Mouse (Mus musculus): ENCODE data around the gene Ctnnb1. TPM values are rescaled to one million over a fixed set of nuclear protein-coding genes. Genes with fewer than 3 reads are reported as not detected.
"Not testable (repeated sequence)": the region's sequence is repeated elsewhere in the genome, so short reads cannot be mapped to it uniquely, and the experiment has no call there.

Gene Ctnnb1
- polyA plus RNA-seq, 1 experiment from 2014 or later = 667 TPM

DNA sequence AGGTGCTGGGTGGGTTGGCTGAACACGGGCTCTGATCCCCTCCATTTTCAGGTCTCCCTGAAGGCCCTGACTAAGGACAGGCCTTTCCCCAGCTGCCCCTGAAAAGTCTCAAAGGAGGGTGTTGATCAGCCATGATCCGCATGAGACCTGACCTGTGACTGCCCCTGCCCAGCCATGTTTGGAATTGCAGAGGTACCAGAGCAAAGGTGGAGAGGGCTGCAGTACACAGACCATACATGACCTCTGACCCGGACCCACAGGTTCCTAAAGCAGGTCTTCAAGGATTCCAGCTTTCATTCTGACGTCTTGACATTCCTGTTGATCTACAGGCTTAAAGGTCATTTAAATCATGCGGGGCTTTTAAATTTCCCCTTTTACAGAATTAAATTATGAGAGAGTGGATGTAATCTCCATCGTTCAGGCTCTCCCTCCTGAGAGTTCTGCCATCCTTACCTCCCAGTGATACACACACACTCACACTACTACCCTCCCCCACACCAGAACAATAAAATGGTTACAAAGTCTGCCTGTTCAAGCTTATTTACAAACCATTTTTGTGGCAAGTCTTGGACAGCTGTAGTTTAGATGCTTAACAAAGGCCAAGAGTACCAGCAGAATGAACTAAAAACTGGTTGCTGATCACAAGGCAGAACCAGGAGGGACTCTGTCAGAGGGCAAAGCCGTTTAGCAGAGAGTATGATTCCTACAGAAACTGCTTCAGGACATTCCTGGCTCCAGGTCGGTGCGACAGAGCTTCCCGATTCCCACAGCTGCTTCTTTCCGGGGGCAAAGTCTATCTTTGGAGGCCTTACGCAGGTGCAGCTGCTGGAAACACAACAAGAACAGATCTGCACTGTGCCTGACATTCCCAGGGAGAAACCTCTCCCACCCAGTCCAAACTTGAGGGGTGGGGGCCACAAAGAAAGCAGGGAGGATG, 28.4 kb upstream of the Ctnnb1 start:
- no peak overlapping the region for H3K4me2 ChIP-seq (replicated peaks)
- no peak for ATAC-seq
- H3K27ac ChIP-seq = no peak overlapping the region
- H3K9me3 ChIP-seq = no peaks in the 10 kb centered on the region
- no peak overlapping the region for H3K9ac ChIP-seq (replicated peaks)
- H3K27me3 ChIP-seq = no peaks in the 10 kb centered on the region
- peaks cover 10% of the 10 kb centered on the region for H3K4me1 ChIP-seq (replicated peaks)
- 62% methylated on average over 12 of the region's 12 CpGs for WGBS
- H3K36me3 ChIP-seq = no peaks in the 10 kb centered on the region
- no peak overlapping the region for H3K4me3 ChIP-seq (replicated peaks)

DNA sequence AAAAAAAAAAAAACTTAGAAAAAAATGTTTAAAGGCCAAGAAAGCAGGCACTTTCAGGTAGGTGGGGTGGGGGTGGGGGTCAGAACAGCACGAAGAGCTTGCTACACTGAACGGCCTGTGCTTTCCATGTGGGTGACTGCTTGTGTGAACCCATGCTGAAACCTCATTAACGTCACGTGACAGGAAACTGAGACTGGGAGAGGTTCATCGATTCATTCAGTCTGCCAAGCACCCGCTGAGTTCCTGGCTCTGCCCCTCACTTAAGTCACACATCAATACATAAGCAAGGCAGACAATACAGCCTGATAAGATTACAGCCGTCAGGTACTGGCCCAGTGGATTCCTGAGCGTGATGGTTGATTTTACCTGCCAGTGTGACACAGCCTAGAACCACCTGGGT, 26.5 kb upstream of the Ctnnb1 start:
- no peaks in the 10 kb centered on the region for H3K27me3 ChIP-seq
- H3K27ac ChIP-seq = no peak overlapping the region
- WGBS = 85% methylated on average over 8 of the region's 8 CpGs

GRCm38 (mm10) chr9:120908461-120908860, 20.6 kb upstream of the Ctnnb1 start:
- 88% methylated on average over 6 of the region's 6 CpGs for WGBS
- no peaks in the 10 kb centered on the region for H3K4me1 ChIP-seq (replicated peaks)
- no peak overlapping the region for H3K27ac ChIP-seq
- H3K36me3 ChIP-seq = no peaks in the 10 kb centered on the region
- no peak overlapping the region for H3K4me2 ChIP-seq (replicated peaks)
- no peaks in the 10 kb centered on the region for H3K27me3 ChIP-seq
- no peak for ATAC-seq
- H3K9ac ChIP-seq (replicated peaks) = no peak overlapping the region
- no peaks in the 10 kb centered on the region for H3K9me3 ChIP-seq
- H3K4me3 ChIP-seq (replicated peaks) = no peak overlapping the region

More for the DNA sequence above, 26.5 kb upstream of the Ctnnb1 start:
- Histone ChIP-seq H3K4me2 (replicated peaks) (no peak overlapping the region), H3K9ac (replicated peaks) (no peak overlapping the region), H3K9me3 (no peaks in the 10 kb centered on the region), H3K4me1 (replicated peaks) (peaks cover 10% of the 10 kb centered on the region), H3K4me3 (replicated peaks) (no peak overlapping the region), H3K36me3 (no peaks in the 10 kb centered on the region)
- ATAC-seq = no peak

- Histone ChIP-seq H3K27ac (no peak overlapping the region), H3K9ac (replicated peaks) (no peak overlapping the region), H3K4me3 (replicated peaks) (no peak overlapping the region), H3K36me3 (no peaks in the 10 kb centered on the region), H3K27me3 (no peaks in the 10 kb centered on the region), H3K4me2 (replicated peaks) (no peak overlapping the region), H3K4me1 (replicated peaks) (no peaks in the 10 kb centered on the region), H3K9me3 (peaks cover 3% of the 10 kb centered on the region; the same call in 1 of the 2 replicates)
- WGBS = 83% methylated on average over 13 of the region's 13 CpGs
- no peak for ATAC-seq
These were observed 15.9 kb upstream of the Ctnnb1 start for GRCm38 (mm10) chr9:120913152-120913551.

- Histone ChIP-seq H3K27ac (no peak overlapping the region), H3K4me1 (replicated peaks) (no peaks in the 10 kb centered on the region), H3K4me3 (replicated peaks) (no peak overlapping the region), H3K27me3 (no peaks in the 10 kb centered on the region), H3K36me3 (no peaks in the 10 kb centered on the region), H3K9ac (replicated peaks) (no peak overlapping the region), H3K9me3 (peaks cover 3% of the 10 kb centered on the region; the same call in 1 of the 2 replicates), H3K4me2 (replicated peaks) (no peak overlapping the region)
- 92% methylated on average over 4 of the region's 4 CpGs for WGBS
- ATAC-seq = no peak
These were observed 14.6 kb upstream of the Ctnnb1 start for GRCm38 (mm10) chr9:120914429-120914828.

GRCm38 (mm10) chr9:120914877-120915459, 14.0 kb upstream of the Ctnnb1 start:
- no peaks in the 10 kb centered on the region for H3K36me3 ChIP-seq
- 90% methylated on average over 14 of the region's 14 CpGs for WGBS
- H3K9ac ChIP-seq (replicated peaks) = no peak overlapping the region
- ATAC-seq = no peak
- no peaks in the 10 kb centered on the region for H3K4me1 ChIP-seq (replicated peaks)
- no peaks in the 10 kb centered on the region for H3K27me3 ChIP-seq
- H3K4me3 ChIP-seq (replicated peaks) = no peak overlapping the region
- H3K27ac ChIP-seq = no peak overlapping the region
- no peak overlapping the region for H3K4me2 ChIP-seq (replicated peaks)
- peaks cover 3% of the 10 kb centered on the region; the same call in 1 of the 2 replicates for H3K9me3 ChIP-seq

- ATAC-seq; H3K4me2 ChIP-seq (replicated peaks); H3K36me3 ChIP-seq; H3K4me1 ChIP-seq (replicated peaks); H3K27ac ChIP-seq; H3K4me3 ChIP-seq (replicated peaks); H3K9me3 ChIP-seq; H3K27me3 ChIP-seq; H3K9ac ChIP-seq (replicated peaks): not testable (repeated sequence)
- WGBS = 94% methylated on average over 2 of the region's 2 CpGs
These were observed 11.4 kb upstream of the Ctnnb1 start for GRCm38 (mm10) chr9:120917619-120918018.

DNA sequence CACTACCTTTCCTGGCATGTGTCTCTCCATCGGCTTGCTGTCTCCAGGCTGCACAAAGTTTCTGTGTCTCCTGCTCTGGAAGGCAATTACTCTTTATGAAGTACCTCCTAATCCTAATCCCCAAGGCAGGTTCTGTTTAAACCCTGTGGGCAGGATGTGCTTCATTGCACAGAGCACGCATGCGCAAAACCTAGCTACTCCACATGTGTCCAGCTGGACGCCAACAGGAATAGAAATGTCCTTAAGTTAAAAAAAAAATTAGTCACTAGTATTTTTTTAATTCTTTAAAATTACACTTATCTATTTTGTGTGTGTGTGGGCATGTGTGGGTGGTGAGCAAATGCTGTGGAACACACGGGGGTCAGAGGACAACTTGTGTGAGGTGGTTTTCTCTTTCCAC, 10.8 kb upstream of the Ctnnb1 start:
- H3K9me3 ChIP-seq = peaks cover 3% of the 10 kb centered on the region; the same call in 1 of the 2 replicates
- ATAC-seq = no peak
- 75% methylated on average over 5 of the region's 5 CpGs for WGBS
- H3K27ac ChIP-seq = no peak overlapping the region
- no peak overlapping the region for H3K9ac ChIP-seq (replicated peaks)
- no peaks in the 10 kb centered on the region for H3K4me1 ChIP-seq (replicated peaks)
- H3K36me3 ChIP-seq = no peaks in the 10 kb centered on the region
- no peaks in the 10 kb centered on the region for H3K27me3 ChIP-seq
- H3K4me3 ChIP-seq (replicated peaks) = no peak overlapping the region
- H3K4me2 ChIP-seq (replicated peaks) = no peak overlapping the region

DNA sequence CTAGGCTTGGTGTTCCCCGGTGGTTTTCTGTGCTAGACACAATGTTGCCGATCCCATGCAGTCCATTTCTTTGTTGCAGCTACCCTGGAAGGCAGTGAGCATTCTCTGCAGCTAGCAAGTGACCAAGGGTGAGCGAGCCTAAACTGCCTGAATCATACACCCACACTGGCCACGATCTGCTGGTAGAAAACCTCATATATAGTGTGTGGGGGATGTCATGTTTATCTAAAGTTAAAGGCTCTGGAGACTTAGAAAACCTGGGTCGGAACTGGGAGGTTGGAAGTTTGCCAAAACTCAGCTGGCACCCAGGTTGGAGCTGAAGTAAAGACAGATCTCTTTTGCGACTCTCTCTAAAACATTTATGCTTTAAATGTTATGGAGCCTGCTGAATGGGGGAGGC, 10.4 kb upstream of the Ctnnb1 start:
- WGBS = 57% methylated on average over 6 of the region's 6 CpGs

GRCm38 (mm10) chr9:120919130-120919529, 9.9 kb upstream of the Ctnnb1 start:
- Histone ChIP-seq H3K9ac (replicated peaks) (no peak overlapping the region), H3K36me3 (no peaks in the 10 kb centered on the region), H3K27ac (no peak overlapping the region), H3K4me2 (replicated peaks) (no peak overlapping the region), H3K9me3 (peaks cover 3% of the 10 kb centered on the region; the same call in 1 of the 2 replicates), H3K4me3 (replicated peaks) (no peak overlapping the region), H3K27me3 (no peaks in the 10 kb centered on the region), H3K4me1 (replicated peaks) (no peaks in the 10 kb centered on the region)
- WGBS = 78% methylated on average over 5 of the region's 5 CpGs
- ATAC-seq = no peak

More for the DNA sequence above, 10.4 kb upstream of the Ctnnb1 start:
- Histone ChIP-seq H3K4me2 (replicated peaks) (no peak overlapping the region), H3K36me3 (no peaks in the 10 kb centered on the region), H3K4me3 (replicated peaks) (no peak overlapping the region), H3K27ac (no peak overlapping the region), H3K4me1 (replicated peaks) (no peaks in the 10 kb centered on the region), H3K9me3 (peaks cover 3% of the 10 kb centered on the region; the same call in 1 of the 2 replicates), H3K9ac (replicated peaks) (no peak overlapping the region), H3K27me3 (no peaks in the 10 kb centered on the region)
- no peak for ATAC-seq

DNA sequence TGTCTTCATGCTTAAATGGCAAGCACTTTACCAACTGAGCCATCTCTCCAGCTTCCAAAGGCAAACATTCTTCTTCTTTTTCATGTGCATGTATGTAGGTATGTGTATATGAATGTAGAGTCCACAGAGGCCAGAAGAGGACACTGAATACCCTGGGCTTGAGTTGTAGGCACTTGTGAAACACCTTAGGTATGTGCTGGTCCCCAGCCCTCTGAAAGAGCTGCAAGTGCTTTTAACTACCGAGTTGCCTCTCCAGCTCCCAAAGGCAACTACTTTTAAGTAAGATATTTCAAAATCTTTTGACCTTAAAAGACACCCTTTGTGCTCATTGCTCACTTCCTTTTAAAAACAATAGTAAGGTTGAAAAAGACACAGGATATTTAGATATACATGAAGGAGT, 2.9 kb upstream of the Ctnnb1 start:
- Histone ChIP-seq H3K36me3 (no peaks in the 10 kb centered on the region), H3K9me3 (no peaks in the 10 kb centered on the region), H3K4me3 (replicated peaks) (no peak overlapping the region), H3K27ac (no peak overlapping the region), H3K4me1 (replicated peaks) (peaks cover 26% of the 10 kb centered on the region), H3K27me3 (no peaks in the 10 kb centered on the region), H3K9ac (replicated peaks) (no peak overlapping the region), H3K4me2 (replicated peaks) (no peak overlapping the region)
- no peak for ATAC-seq
- 83% methylated on average over 1 of the region's 1 CpGs for WGBS

DNA sequence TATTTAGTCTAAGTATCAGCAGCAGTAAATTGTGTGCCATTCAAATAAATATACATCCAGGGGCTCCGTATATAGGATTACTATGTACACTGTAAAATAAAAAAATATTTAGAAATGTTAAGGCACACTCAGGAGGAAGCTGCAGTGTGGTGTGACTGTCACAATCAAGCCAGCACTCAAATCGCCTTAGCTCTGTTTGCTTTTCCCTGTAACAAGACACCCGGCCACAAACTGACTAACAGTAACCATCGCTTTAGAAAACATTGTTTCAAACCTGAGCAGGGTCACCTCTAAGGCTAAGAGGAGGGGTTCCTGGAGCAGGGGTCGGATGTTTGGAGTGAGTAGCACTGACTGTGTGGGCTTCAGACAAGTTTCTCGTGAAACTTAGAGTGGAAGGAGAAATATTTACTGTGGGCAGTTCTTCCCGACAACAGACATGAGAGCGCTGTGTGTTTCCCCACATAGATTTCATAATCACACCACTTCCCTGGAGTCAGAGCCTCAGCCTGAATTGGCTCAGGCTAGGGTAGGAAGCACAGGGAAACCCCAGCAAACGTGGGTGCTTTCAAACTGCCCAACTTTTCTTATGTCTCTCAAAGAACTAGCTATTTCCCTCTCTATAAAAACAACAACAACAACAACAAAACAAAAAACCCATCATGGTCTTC, 1.9 kb upstream of the Ctnnb1 start:
- ATAC-seq = no peak
- H3K9me3 ChIP-seq = no peaks in the 10 kb centered on the region
- no peaks in the 10 kb centered on the region for H3K36me3 ChIP-seq

More for the DNA sequence above, 1.9 kb upstream of the Ctnnb1 start:
- H3K9ac ChIP-seq (replicated peaks) = peak overlapping the region; percentile 19; the same call in 1 of the 2 replicates
- no peak overlapping the region for H3K27ac ChIP-seq
- H3K4me3 ChIP-seq (replicated peaks) = no peak overlapping the region
- H3K4me1 ChIP-seq (replicated peaks) = peaks cover 32% of the 10 kb centered on the region
- WGBS = 33% methylated on average over 9 of the region's 9 CpGs
- H3K27me3 ChIP-seq = no peaks in the 10 kb centered on the region
- no peak overlapping the region for H3K4me2 ChIP-seq (replicated peaks)

Data from midbrain, embryonic 13.5 days (tissue).